Mouse (Mus musculus) forebrain, embryonic 11.5 days (tissue): ENCODE data around the gene Otulin. TPM values are rescaled to one million over a fixed set of nuclear protein-coding genes. Genes with fewer than 3 reads are reported as not detected.

Experiments used
- ATAC-seq: fragments of 200-750 bp; cut with Nextera tagmentation; replicated peaks from 2 replicates; pipeline ENCODE4 v1.8.0; 2017; ENCODE audit warnings: moderate TSS enrichment; ENCODE audit not compliant: low FRiP score
- DNase-seq: peaks from one replicate; pipeline ENCODE4 v3.0.0-alpha.2; 2017; ENCODE audit warnings: low spot score
- H3K27ac ChIP-seq: fragments of 300-500 bp; sonication (generic); 2 replicates; pipeline ENCODE4 v1.5.1; 2014; ENCODE audit warnings: low read depth, low read length
- H3K27me3 ChIP-seq: fragments of 300-500 bp; sonication (generic); 2 replicates; pipeline ENCODE4 v1.6.1; 2014; ENCODE audit warnings: mild to moderate bottlenecking, low read length, mixed read lengths; ENCODE audit not compliant: control insufficient read depth, insufficient read depth
- H3K36me3 ChIP-seq: fragments of 300-500 bp; sonication (generic); 2 replicates; pipeline ENCODE4 v1.6.1; 2014; ENCODE audit warnings: mild to moderate bottlenecking, low read length, moderate library complexity, mixed read lengths; ENCODE audit not compliant: control insufficient read depth, insufficient read depth
- H3K4me1 ChIP-seq: fragments of 300-500 bp; sonication (generic); replicated peaks from 2 replicates; pipeline ENCODE4 v1.6.1; 2014; ENCODE audit warnings: low read length, mixed read lengths; ENCODE audit not compliant: control insufficient read depth, insufficient read depth
- H3K4me2 ChIP-seq: fragments of 300-500 bp; sonication (generic); 2 replicates; pipeline ENCODE4 v1.6.1; 2014; ENCODE audit warnings: low read depth, mild to moderate bottlenecking, low read length, moderate library complexity, mixed read lengths; ENCODE audit not compliant: severe bottlenecking
- H3K4me3 ChIP-seq: fragments of 300-500 bp; sonication (generic); 2 replicates; pipeline ENCODE4 v1.5.1; 2014; ENCODE audit warnings: low read depth, low read length
- H3K9ac ChIP-seq: fragments of 300-500 bp; sonication (generic); 2 replicates; pipeline ENCODE4 v1.6.1; 2014; ENCODE audit warnings: low read length
- H3K9me3 ChIP-seq: fragments of 300-500 bp; sonication (generic); 2 replicates; pipeline ENCODE4 v1.6.1; 2016; ENCODE audit warnings: low read length, mixed read lengths; ENCODE audit not compliant: control insufficient read depth
- WGBS: fragments of 180-500 bp; shearing (Covaris S2); extraction: QIAGEN DNeasy Blood & Tissue Kit; methylation state at CpG from one replicate; pipeline ENCODE4 v1.1.7; 2014; 5-methylcytosine and 5-hydroxymethylcytosine counted together
- polyA plus RNA-seq: library from polyadenylated mRNA; unstranded; fragments of >200 nt; fragmentation: Nextera tagmentation; extraction: Ambion mirVana; gene quantifications from 2 replicates; pipeline ENCODE4 v1.2.1, GENCODE M21; 2014

Otulin gene
- polyA plus RNA-seq, 1 experiment from 2014 or later: 35.7 TPM

GRCm38 (mm10) chr15:27647686-27648085 is 17.2 kb upstream of the Otulin start:
- DNase-seq (no peak), ATAC-seq (no peak)
- H3K27me3 ChIP-seq: no peaks in the 10 kb centered on the region
- no peak overlapping the region for H3K27ac ChIP-seq
- no peaks in the 10 kb centered on the region for H3K36me3 ChIP-seq
- 53% methylated on average over 3 of the region's 3 CpGs for WGBS
- H3K4me1 ChIP-seq: no peaks in the 10 kb centered on the region
- no peaks in the 10 kb centered on the region for H3K9me3 ChIP-seq
- H3K4me3 ChIP-seq: no peak overlapping the region
- H3K9ac ChIP-seq: no peak overlapping the region
- H3K4me2 ChIP-seq: no peak overlapping the region

GRCm38 (mm10) chr15:27646665-27647064 is 16.2 kb upstream of the Otulin start:
- Histone ChIP-seq H3K4me3 (no peak overlapping the region), H3K27ac (no peak overlapping the region), H3K4me1 (no peaks in the 10 kb centered on the region), H3K36me3 (no peaks in the 10 kb centered on the region), H3K9ac (no peak overlapping the region), H3K9me3 (no peaks in the 10 kb centered on the region), H3K4me2 (no peak overlapping the region), H3K27me3 (no peaks in the 10 kb centered on the region)
- 92% methylated on average over 8 of the region's 8 CpGs for WGBS
- DNase-seq: no peak
- no peak for ATAC-seq

- no peaks in the 10 kb centered on the region for H3K9me3 ChIP-seq
- H3K9ac ChIP-seq: no peak overlapping the region
- H3K4me2 ChIP-seq: no peak overlapping the region
- ATAC-seq (no peak), DNase-seq (no peak)
- no peaks in the 10 kb centered on the region for H3K4me1 ChIP-seq
- H3K27ac ChIP-seq: no peak overlapping the region
- WGBS: 87% methylated on average over 3 of the region's 3 CpGs
- H3K36me3 ChIP-seq: no peaks in the 10 kb centered on the region
- H3K27me3 ChIP-seq: no peaks in the 10 kb centered on the region
- H3K4me3 ChIP-seq: no peak overlapping the region
Measured at GRCm38 (mm10) chr15:27645250-27645649, 14.8 kb upstream of the Otulin start.

- ATAC-seq (no peak), DNase-seq (no peak)
- H3K9ac ChIP-seq: no peak overlapping the region
- no peak overlapping the region for H3K27ac ChIP-seq
- H3K4me1 ChIP-seq: no peaks in the 10 kb centered on the region
- no peaks in the 10 kb centered on the region for H3K27me3 ChIP-seq
- no peaks in the 10 kb centered on the region for H3K9me3 ChIP-seq
- H3K4me2 ChIP-seq: no peak overlapping the region
- WGBS: 93% methylated on average over 3 of the region's 3 CpGs
- H3K4me3 ChIP-seq: no peak overlapping the region
- no peaks in the 10 kb centered on the region for H3K36me3 ChIP-seq
Measured at GRCm38 (mm10) chr15:27642895-27643294, 12.4 kb upstream of the Otulin start.

- H3K27me3 ChIP-seq: no peaks in the 10 kb centered on the region
- no peak overlapping the region for H3K9ac ChIP-seq
- no peak overlapping the region for H3K4me3 ChIP-seq
- 79% methylated on average over 12 of the region's 12 CpGs for WGBS
- ATAC-seq (no peak), DNase-seq (no peak)
- H3K9me3 ChIP-seq: no peaks in the 10 kb centered on the region
- no peaks in the 10 kb centered on the region for H3K4me1 ChIP-seq
- no peaks in the 10 kb centered on the region for H3K36me3 ChIP-seq
- H3K27ac ChIP-seq: no peak overlapping the region
- H3K4me2 ChIP-seq: no peak overlapping the region
Measured at GRCm38 (mm10) chr15:27641171-27641570, 10.7 kb upstream of the Otulin start.

GRCm38 (mm10) chr15:27633941-27634900 is 3.7 kb upstream of the Otulin start:
- Histone ChIP-seq H3K9ac (no peak overlapping the region), H3K9me3 (no peaks in the 10 kb centered on the region), H3K4me2 (no peak overlapping the region), H3K4me1 (peaks cover 5% of the 10 kb centered on the region; the same call in 1 of the 2 replicates), H3K36me3 (no peaks in the 10 kb centered on the region), H3K27ac (no peak overlapping the region), H3K4me3 (no peak overlapping the region), H3K27me3 (no peaks in the 10 kb centered on the region)
- ATAC-seq (no peak), DNase-seq (no peak)
- WGBS: 85% methylated on average over 8 of the region's 8 CpGs

- 2% methylated on average over 50 of the region's 53 CpGs for WGBS
- Histone ChIP-seq H3K4me2 (peak overlapping the region; percentile 83), H3K4me1 (peaks cover 8% of the 10 kb centered on the region), H3K9ac (peak overlapping the region; percentile 75), H3K27me3 (no peaks in the 10 kb centered on the region), H3K36me3 (no peaks in the 10 kb centered on the region), H3K4me3 (peak overlapping the region; percentile 91), H3K9me3 (no peaks in the 10 kb centered on the region), H3K27ac (no peak overlapping the region)
- DNase-seq (peak; percentile 63), ATAC-seq (no peak; the same call in 1 of the 2 replicates)
Measured at GRCm38 (mm10) chr15:27629800-27630600, 493 bp downstream of the Otulin start.

GRCm38 (mm10) chr15:27629046-27629445 is 1.4 kb downstream of the Otulin start:
- peak overlapping the region; percentile 83 for H3K4me2 ChIP-seq
- WGBS: 71% methylated on average over 4 of the region's 4 CpGs

More at GRCm38 (mm10) chr15:27629046-27629445, 1.4 kb downstream of the Otulin start:
- no peaks in the 10 kb centered on the region for H3K36me3 ChIP-seq
- peaks cover 8% of the 10 kb centered on the region for H3K4me1 ChIP-seq
- DNase-seq: no peak
- no peaks in the 10 kb centered on the region for H3K9me3 ChIP-seq
- peak overlapping the region; percentile 91 for H3K4me3 ChIP-seq
- H3K27me3 ChIP-seq: no peaks in the 10 kb centered on the region
- H3K27ac ChIP-seq: no peak overlapping the region
- ATAC-seq: no peak
- H3K9ac ChIP-seq: peak overlapping the region; percentile 75; the same call in 1 of the 2 replicates
